Mouse (Mus musculus) midbrain, embryonic 14.5 days (tissue): ENCODE results near the gene Ros1. TPM values are rescaled to one million over a fixed set of nuclear protein-coding genes. Genes with fewer than 3 reads are reported as not detected.

Experiments used
- ATAC-seq: fragments of 200-750 bp; cut with Nextera tagmentation; 2 replicates; pipeline ENCODE4 v1.8.0; 2017; ENCODE audit warnings: moderate number of reproducible peaks, moderate library complexity; ENCODE audit not compliant: low FRiP score, low TSS enrichment
- DNase-seq: peaks from one replicate; pipeline ENCODE4 v3.0.0-alpha.2; 2015
- H3K27ac ChIP-seq: fragments of 300-500 bp; sonication (generic); replicated peaks from 2 replicates; pipeline ENCODE4 v1.5.1; 2014; ENCODE audit warnings: mild to moderate bottlenecking, low read depth, low read length, moderate library complexity
- H3K27me3 ChIP-seq: fragments of 300-500 bp; sonication (generic); 2 replicates; pipeline ENCODE4 v1.6.1; 2014; ENCODE audit warnings: low read length, control low read depth, mixed read lengths; ENCODE audit not compliant: control insufficient read depth, insufficient read depth
- H3K36me3 ChIP-seq: fragments of 300-500 bp; sonication (generic); 2 replicates; pipeline ENCODE4 v1.6.1; 2014; ENCODE audit warnings: low read length, control low read depth; ENCODE audit not compliant: control insufficient read depth, insufficient read depth
- H3K4me1 ChIP-seq: fragments of 300-500 bp; sonication (generic); 2 replicates; pipeline ENCODE4 v1.6.1; 2014; ENCODE audit warnings: mild to moderate bottlenecking, antibody characterized with exemption, low read length, control low read depth; ENCODE audit not compliant: control insufficient read depth, insufficient read depth
- H3K4me2 ChIP-seq: fragments of 300-500 bp; sonication (generic); 2 replicates; pipeline ENCODE4 v1.6.1; 2014; ENCODE audit warnings: mild to moderate bottlenecking, low read length, moderate library complexity
- H3K4me3 ChIP-seq: fragments of 300-500 bp; sonication (generic); replicated peaks from 2 replicates; pipeline ENCODE4 v1.5.1; 2014; ENCODE audit warnings: low read depth, low read length
- H3K9ac ChIP-seq: fragments of 300-500 bp; sonication (generic); replicated peaks from 2 replicates; pipeline ENCODE4 v1.6.1; 2014; ENCODE audit warnings: mild to moderate bottlenecking, low read length, moderate library complexity
- H3K9me3 ChIP-seq: fragments of 300-500 bp; sonication (generic); 2 replicates; pipeline ENCODE4 v1.6.1; 2016; ENCODE audit warnings: low read length, control low read depth, mixed read lengths; ENCODE audit not compliant: control insufficient read depth
- WGBS: fragments of 180-500 bp; shearing (Covaris S2); extraction: QIAGEN DNeasy Blood & Tissue Kit; methylation state at CpG from one replicate; pipeline ENCODE4 v1.1.7; 2014; 5-methylcytosine and 5-hydroxymethylcytosine counted together
- polyA plus RNA-seq: library from polyadenylated mRNA; unstranded; fragments of >200 nt; fragmentation: Nextera tagmentation; extraction: Ambion mirVana; gene quantifications from 2 replicates; pipeline ENCODE4 v1.2.1, GENCODE M21; 2014

The Ros1 gene
- polyA plus RNA-seq, 1 experiment from 2014 or later: not detected

GRCm38 (mm10) chr10:52174376-52174775 lies 20.7 kb downstream of the Ros1 start:
- Histone ChIP-seq H3K4me1 (no peaks in the 10 kb centered on the region), H3K4me2 (no peak overlapping the region), H3K27ac (no peak overlapping the region), H3K9ac (no peak overlapping the region), H3K9me3 (no peaks in the 10 kb centered on the region), H3K36me3 (no peaks in the 10 kb centered on the region), H3K4me3 (no peak overlapping the region), H3K27me3 (no peaks in the 10 kb centered on the region)
- ATAC-seq: no peak
- DNase-seq: no peak
- WGBS: 89% methylated on average over 4 of the region's 4 CpGs

DNA sequence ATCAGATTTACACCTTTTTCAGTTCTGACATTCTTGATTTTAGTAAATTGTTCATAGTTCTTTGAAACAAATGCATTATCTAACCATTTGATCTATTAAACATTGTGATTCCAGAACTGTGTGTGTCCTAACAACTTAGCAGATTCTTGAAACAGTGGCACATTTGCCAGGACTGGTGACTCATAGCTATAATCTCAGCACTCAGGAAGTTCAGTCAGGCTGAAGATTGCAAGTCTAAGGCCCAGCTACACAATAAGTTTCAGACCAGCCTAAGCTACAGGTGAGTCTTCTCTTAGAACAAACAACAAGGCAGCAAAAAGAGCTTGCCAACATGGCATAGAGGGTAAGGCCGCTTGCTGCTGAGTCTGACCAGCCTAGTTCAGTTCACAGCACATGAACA lies 24.6 kb downstream of the Ros1 start:
- Histone ChIP-seq H3K27me3 (no peaks in the 10 kb centered on the region), H3K27ac (no peak overlapping the region), H3K36me3 (no peaks in the 10 kb centered on the region), H3K4me1 (no peaks in the 10 kb centered on the region), H3K4me2 (no peak overlapping the region), H3K9me3 (no peaks in the 10 kb centered on the region), H3K4me3 (no peak overlapping the region), H3K9ac (no peak overlapping the region)
- ATAC-seq (no peak), DNase-seq (no peak)
- WGBS: 96% methylated on average over 1 of the region's 1 CpGs

DNA sequence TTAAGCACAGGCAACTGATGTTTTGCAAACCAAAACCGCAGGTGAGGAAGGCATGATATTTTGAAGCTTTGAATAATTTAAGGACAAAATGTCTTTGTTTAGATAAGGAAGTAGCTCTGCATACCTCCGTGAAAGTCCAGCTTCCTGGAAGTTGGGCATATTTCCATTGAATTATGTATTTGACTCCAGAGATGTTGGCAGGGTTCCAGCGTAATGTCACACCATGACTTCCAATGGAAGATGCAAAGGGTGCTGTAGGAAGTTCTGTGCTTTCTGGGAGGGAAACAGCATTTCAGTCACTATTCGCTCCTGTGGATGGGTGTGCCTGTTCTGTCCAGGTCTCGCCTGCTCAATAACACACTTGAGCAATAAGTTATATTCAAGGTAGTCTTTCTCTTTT lies 25.2 kb downstream of the Ros1 start:
- no peak for DNase-seq
- WGBS: 91% methylated on average over 5 of the region's 5 CpGs

GRCm38 (mm10) chr10:52165376-52165775 lies 29.7 kb downstream of the Ros1 start:
- H3K27me3 ChIP-seq: no peaks in the 10 kb centered on the region
- no peaks in the 10 kb centered on the region for H3K9me3 ChIP-seq
- no peak overlapping the region for H3K9ac ChIP-seq
- no peak overlapping the region for H3K4me2 ChIP-seq
- ATAC-seq (no peak), DNase-seq (no peak)
- no peaks in the 10 kb centered on the region for H3K4me1 ChIP-seq
- H3K4me3 ChIP-seq: no peak overlapping the region
- no peak overlapping the region for H3K27ac ChIP-seq
- 94% methylated on average over 1 of the region's 1 CpGs for WGBS
- no peaks in the 10 kb centered on the region for H3K36me3 ChIP-seq

More for the DNA sequence above, 25.2 kb downstream of the Ros1 start:
- Histone ChIP-seq H3K4me3 (no peak overlapping the region), H3K27ac (no peak overlapping the region), H3K4me1 (no peaks in the 10 kb centered on the region), H3K36me3 (no peaks in the 10 kb centered on the region), H3K9me3 (no peaks in the 10 kb centered on the region), H3K9ac (no peak overlapping the region), H3K27me3 (no peaks in the 10 kb centered on the region), H3K4me2 (no peak overlapping the region)
- no peak for ATAC-seq

DNA sequence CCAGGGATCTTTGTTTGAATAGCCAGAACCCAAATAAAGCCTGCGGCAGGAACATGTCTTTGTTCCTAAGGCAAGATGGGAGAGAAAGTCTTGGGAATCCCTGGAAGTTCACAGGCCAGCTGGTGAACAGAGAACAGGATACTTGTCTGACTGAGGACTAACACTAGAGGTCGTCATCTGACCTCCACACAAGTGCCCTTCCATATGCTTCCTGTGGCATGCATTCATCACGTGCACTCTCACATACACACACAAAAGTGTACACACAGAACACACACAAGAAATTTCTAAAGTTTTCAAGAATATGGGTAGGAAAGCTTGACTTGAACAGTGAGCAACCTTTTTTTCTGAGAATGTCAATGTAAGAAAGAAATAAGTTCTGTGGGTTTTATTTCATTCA lies 34.4 kb downstream of the Ros1 start:
- no peaks in the 10 kb centered on the region for H3K36me3 ChIP-seq
- WGBS: 60% methylated on average over 3 of the region's 3 CpGs
- H3K4me2 ChIP-seq: no peak overlapping the region
- H3K9ac ChIP-seq: no peak overlapping the region
- no peaks in the 10 kb centered on the region for H3K4me1 ChIP-seq
- H3K9me3 ChIP-seq: no peaks in the 10 kb centered on the region
- ATAC-seq (no peak), DNase-seq (no peak)
- H3K4me3 ChIP-seq: no peak overlapping the region
- H3K27ac ChIP-seq: no peak overlapping the region
- no peaks in the 10 kb centered on the region for H3K27me3 ChIP-seq

DNA sequence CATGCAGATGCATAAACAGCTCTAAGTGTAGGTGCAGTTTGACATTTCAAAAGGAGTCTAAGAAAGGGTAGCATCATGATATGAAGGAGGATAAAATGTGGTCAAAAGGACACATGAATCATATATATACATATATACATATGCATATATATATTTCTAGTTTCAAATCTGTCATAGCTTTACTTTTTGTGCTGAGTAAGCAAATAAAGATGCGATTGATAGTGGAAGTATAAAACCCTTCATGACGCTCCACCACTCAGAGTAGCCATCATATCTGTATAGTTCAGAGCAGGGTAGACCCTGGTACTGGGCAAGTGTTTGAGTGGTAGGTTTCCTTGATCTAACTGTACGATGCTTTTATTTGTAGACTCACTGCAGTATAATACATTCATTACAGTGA lies 35.3 kb downstream of the Ros1 start:
- Histone ChIP-seq H3K4me3 (no peak overlapping the region), H3K9me3 (no peaks in the 10 kb centered on the region), H3K4me1 (no peaks in the 10 kb centered on the region), H3K27ac (no peak overlapping the region), H3K27me3 (no peaks in the 10 kb centered on the region), H3K4me2 (no peak overlapping the region), H3K9ac (no peak overlapping the region), H3K36me3 (no peaks in the 10 kb centered on the region)
- DNase-seq (no peak), ATAC-seq (no peak)
- WGBS: 97% methylated on average over 3 of the region's 3 CpGs

DNA sequence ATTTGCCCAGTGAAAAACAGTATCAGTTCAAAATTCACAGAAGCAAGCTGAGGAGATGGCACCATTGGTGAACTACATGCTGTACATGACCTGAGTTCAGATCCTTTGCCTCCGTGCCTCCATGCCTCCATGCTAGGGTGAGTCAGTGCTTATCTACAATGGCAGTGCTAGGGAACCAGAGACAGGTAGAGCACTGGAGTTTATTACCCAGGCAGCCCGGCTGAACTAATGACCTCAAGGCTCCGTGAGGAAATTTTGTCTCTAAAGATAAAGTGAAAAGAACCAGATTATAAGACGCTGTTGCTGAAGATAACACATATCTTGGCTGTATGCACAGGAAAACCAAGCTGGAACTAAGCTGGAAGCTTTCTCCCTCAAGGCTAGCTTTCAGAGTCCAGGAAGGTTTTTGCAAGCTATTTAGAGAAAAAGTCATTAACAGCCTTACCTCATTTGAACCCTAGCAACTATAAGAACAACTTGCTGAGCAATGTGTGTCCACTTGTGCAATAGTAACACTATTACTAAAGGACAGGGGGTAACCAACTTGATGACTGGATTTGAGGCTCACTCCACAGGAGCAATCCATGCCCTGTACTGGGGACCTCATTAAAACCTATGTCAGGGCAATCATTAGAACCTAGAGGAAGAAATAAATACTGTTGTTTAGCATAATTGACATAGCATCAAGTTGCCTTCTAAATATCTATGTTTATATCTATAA lies 61.5 kb downstream of the Ros1 start:
- Histone ChIP-seq H3K27ac (no peak overlapping the region), H3K27me3 (no peaks in the 10 kb centered on the region), H3K4me1 (no peaks in the 10 kb centered on the region), H3K9me3 (no peaks in the 10 kb centered on the region), H3K4me3 (no peak overlapping the region), H3K4me2 (no peak overlapping the region), H3K9ac (no peak overlapping the region), H3K36me3 (no peaks in the 10 kb centered on the region)
- ATAC-seq (no peak), DNase-seq (no peak)
- WGBS: 86% methylated on average over 4 of the region's 4 CpGs

DNA sequence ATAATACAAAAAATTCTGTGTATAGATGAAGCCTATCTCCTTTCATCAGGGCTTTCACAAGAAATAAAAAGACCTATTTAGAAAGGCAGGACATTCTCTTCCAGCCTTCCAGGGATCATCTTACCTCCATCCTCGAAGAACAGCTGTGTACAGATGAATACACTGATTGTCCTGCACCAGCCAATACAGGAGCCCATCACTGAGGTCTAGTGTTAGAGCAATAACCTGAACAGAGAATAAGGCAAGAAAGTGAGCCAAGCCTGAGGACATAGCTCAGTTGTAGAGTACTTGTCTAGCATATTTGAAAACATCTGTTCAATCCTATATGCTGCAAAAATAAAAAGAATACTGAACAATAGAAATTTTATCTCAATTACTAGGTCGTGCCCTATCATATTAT lies 64.3 kb downstream of the Ros1 start:
- H3K36me3 ChIP-seq: no peaks in the 10 kb centered on the region
- H3K4me2 ChIP-seq: no peak overlapping the region
- no peaks in the 10 kb centered on the region for H3K9me3 ChIP-seq
- ATAC-seq: no peak
- no peak overlapping the region for H3K27ac ChIP-seq
- no peaks in the 10 kb centered on the region for H3K27me3 ChIP-seq
- WGBS: 60% methylated on average over 2 of the region's 2 CpGs
- DNase-seq: no peak
- H3K4me3 ChIP-seq: no peak overlapping the region
- no peak overlapping the region for H3K9ac ChIP-seq
- no peaks in the 10 kb centered on the region for H3K4me1 ChIP-seq

- no peaks in the 10 kb centered on the region for H3K27me3 ChIP-seq
- no peaks in the 10 kb centered on the region for H3K36me3 ChIP-seq
- H3K4me2 ChIP-seq: no peak overlapping the region
- ATAC-seq (no peak), DNase-seq (peak; percentile 43)
- no peak overlapping the region for H3K9ac ChIP-seq
- no peak overlapping the region for H3K27ac ChIP-seq
- 62% methylated on average over 5 of the region's 5 CpGs for WGBS
- no peaks in the 10 kb centered on the region for H3K4me1 ChIP-seq
- H3K9me3 ChIP-seq: no peaks in the 10 kb centered on the region
- H3K4me3 ChIP-seq: no peak overlapping the region
These were observed 66.1 kb downstream of the Ros1 start for GRCm38 (mm10) chr10:52128874-52129412.
